Mouse (Mus musculus) gonadal fat pad, adult 2 months (tissue): ENCODE measurements at regions not wholly inside any gene's neighbourhood (a gene's known extent, or its start where the extent isn't known, plus 50 kb on each side); places are given as distances from the start of the nearest gene placed in this dataset.

Experiments used
- DNase-seq: peaks from one replicate; pipeline ENCODE4 v3.0.0-alpha.2; 2012; ENCODE audit warnings: low read depth

- no peak for DNase-seq
Observed at GRCm38 (mm10) chr2:139120905-139121304, 372.8 kb upstream of the Sptlc3 start.

- DNase-seq = peak; percentile 3
Observed at GRCm38 (mm10) chr2:139132121-139132520, 361.6 kb upstream of the Sptlc3 start.

- no peak for DNase-seq
Observed at GRCm38 (mm10) chr2:139147004-139147403, 346.7 kb upstream of the Sptlc3 start.

- no peak for DNase-seq
Observed at GRCm38 (mm10) chr2:139179641-139180040, 314.1 kb upstream of the Sptlc3 start.

GRCm38 (mm10) chr2:139198281-139198680 lies 295.4 kb upstream of the Sptlc3 start:
- DNase-seq = no peak

- DNase-seq = no peak
Observed at GRCm38 (mm10) chr2:139207649-139208048, 286.1 kb upstream of the Sptlc3 start.

GRCm38 (mm10) chr2:139220757-139221400 lies 272.8 kb upstream of the Sptlc3 start:
- no peak for DNase-seq

GRCm38 (mm10) chr2:139230453-139230852 lies 263.3 kb upstream of the Sptlc3 start:
- peak; percentile 10 for DNase-seq

GRCm38 (mm10) chr2:139250138-139250537 lies 243.6 kb upstream of the Sptlc3 start:
- DNase-seq = no peak

GRCm38 (mm10) chr2:139267119-139267518 lies 226.6 kb upstream of the Sptlc3 start:
- no peak for DNase-seq

- DNase-seq = no peak
Observed at GRCm38 (mm10) chr2:139276581-139276980, 217.1 kb upstream of the Sptlc3 start.

GRCm38 (mm10) chr2:139277571-139277970 lies 216.1 kb upstream of the Sptlc3 start:
- DNase-seq = no peak

- DNase-seq = no peak
Observed at GRCm38 (mm10) chr2:139281056-139281455, 212.7 kb upstream of the Sptlc3 start.

GRCm38 (mm10) chr2:139284315-139284714 lies 209.4 kb upstream of the Sptlc3 start:
- DNase-seq = no peak

GRCm38 (mm10) chr2:139286446-139286845 lies 207.3 kb upstream of the Sptlc3 start:
- DNase-seq = no peak

GRCm38 (mm10) chr2:139298541-139299152 lies 195.1 kb upstream of the Sptlc3 start:
- no peak for DNase-seq

- no peak for DNase-seq
Observed at GRCm38 (mm10) chr2:139311401-139311812, 182.3 kb upstream of the Sptlc3 start.

- DNase-seq = no peak
Observed at GRCm38 (mm10) chr2:139312053-139312452, 181.7 kb upstream of the Sptlc3 start.

- no peak for DNase-seq
Observed at GRCm38 (mm10) chr2:139322509-139322908, 171.2 kb upstream of the Sptlc3 start.

- DNase-seq = no peak
Observed at GRCm38 (mm10) chr2:139325501-139325900, 168.2 kb upstream of the Sptlc3 start.

- DNase-seq = no peak
Observed at GRCm38 (mm10) chr2:139334681-139335080, 159.0 kb upstream of the Sptlc3 start.

- no peak for DNase-seq
Observed at GRCm38 (mm10) chr2:139338240-139338639, 155.5 kb upstream of the Sptlc3 start.

GRCm38 (mm10) chr2:139356280-139357010 lies 137.3 kb upstream of the Sptlc3 start:
- no peak for DNase-seq
